Mouse (Mus musculus) myocyte (in vitro differentiated cells): ENCODE results near the gene Macrod1.

Experiments
- CEBPB ChIP-seq: IDR thresholded peaks from 2 replicates; pipeline ENCODE4 v1.6.1; 2011; ENCODE audit warnings: mild to moderate bottlenecking, moderate library complexity; ENCODE audit not compliant: poor library complexity, insufficient read depth, severe bottlenecking
- E2F4 ChIP-seq: IDR thresholded peaks from one replicate; pipeline ENCODE4 v1.6.1; 2011; ENCODE audit warnings: mild to moderate bottlenecking, control low read depth, moderate library complexity; ENCODE audit not compliant: insufficient read depth
- MAX ChIP-seq: IDR thresholded peaks from one replicate; pipeline ENCODE4 v1.6.1; 2011; ENCODE audit warnings: low read depth, mild to moderate bottlenecking, control low read depth
- MYOD1 ChIP-seq, 3 experiments: IDR thresholded peaks; one replicate each; pipeline ENCODE4 v1.6.1; 2011; ENCODE audit warnings: control low read depth in 2 of 3, low read depth in 2 of 3, mild to moderate bottlenecking in 2 of 3, moderate library complexity in 1 of 3; ENCODE audit not compliant: insufficient read length in 2 of 3, control insufficient read depth in 1 of 3
- MYOG ChIP-seq, 3 experiments: IDR thresholded peaks; one replicate each; pipeline ENCODE4 v1.6.1; 2011; ENCODE audit warnings: control low read depth in 2 of 3, low read depth in 2 of 3, mild to moderate bottlenecking in 2 of 3; ENCODE audit not compliant: insufficient read length in 2 of 3, control insufficient read depth in 1 of 3, insufficient read depth in 1 of 3
- POLR2A ChIP-seq: IDR thresholded peaks from one replicate; pipeline ENCODE4 v1.6.1; 2011; ENCODE audit warnings: low read depth, mild to moderate bottlenecking, control low read depth, moderate library complexity; ENCODE audit not compliant: insufficient read length
- POLR2AphosphoS2 ChIP-seq: IDR thresholded peaks from one replicate; pipeline ENCODE4 v1.6.1; 2011; ENCODE audit warnings: low read depth, control low read depth; ENCODE audit not compliant: insufficient read length
- SRF ChIP-seq: IDR thresholded peaks from one replicate; pipeline ENCODE4 v1.6.1; 2011; ENCODE audit warnings: low read depth; ENCODE audit not compliant: control insufficient read depth, insufficient read length
- TCF12 ChIP-seq: IDR thresholded peaks from one replicate; pipeline ENCODE4 v1.6.1; 2011; ENCODE audit warnings: mild to moderate bottlenecking, control low read depth; ENCODE audit not compliant: poor library complexity, insufficient read depth, severe bottlenecking
- TCF3 ChIP-seq: IDR thresholded peaks from one replicate; pipeline ENCODE4 v1.6.1; 2011; ENCODE audit warnings: low read depth, control low read depth; ENCODE audit not compliant: insufficient read length
- USF1 ChIP-seq: IDR thresholded peaks from one replicate; pipeline ENCODE4 v1.6.1; 2011; ENCODE audit warnings: low read depth, mild to moderate bottlenecking, control low read depth, moderate library complexity

DNA sequence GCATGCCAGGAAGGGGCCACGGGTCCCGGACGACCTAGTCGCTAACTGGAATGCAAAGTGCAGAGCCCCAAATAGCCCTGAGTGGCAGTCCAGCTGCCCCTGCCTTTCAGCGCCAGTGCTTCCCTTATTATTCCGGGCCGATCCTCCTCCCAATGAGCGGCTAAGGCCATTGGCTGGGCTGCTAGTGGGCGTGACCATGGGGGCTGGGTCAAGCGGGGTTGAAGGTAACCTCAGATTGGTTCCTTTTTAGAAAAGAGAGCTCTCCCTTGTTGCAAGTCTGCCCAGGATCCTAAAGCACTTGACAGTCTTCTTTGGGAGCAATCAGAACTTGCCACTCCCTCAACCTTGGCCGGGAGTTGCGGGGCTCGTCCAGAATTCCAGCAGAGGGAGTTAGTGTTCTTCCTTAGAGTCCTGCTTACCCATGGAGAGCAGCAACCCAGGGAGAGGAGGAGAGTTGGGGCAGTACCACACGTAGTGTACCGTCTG is 1.2 kb downstream of the Macrod1 start:
- no peak for TF ChIP-seq E2F4
- TF ChIP-seq USF1, result no peak
- peak; percentile 93 for TF ChIP-seq POLR2A
- peak; percentile 84 for TF ChIP-seq TCF12
- no peak for TF ChIP-seq MAX
- TF ChIP-seq CEBPB, result no peak
- peak; percentile 88 for TF ChIP-seq POLR2AphosphoS2
- TF ChIP-seq MYOD1 (IDR thresholded peaks at IDR 0.05; ENCODE audit: control insufficient read depth in 1 of 3, insufficient read length in 2 of 3, low read depth in 2 of 3), result peak; percentile 99 to 100 (median 99)
- TF ChIP-seq SRF, result no peak
- peak; percentile 92 for TF ChIP-seq TCF3
- peak in 2 of 3 experiments; percentile 32 to 75 for TF ChIP-seq MYOG (IDR thresholded peaks at IDR 0.05; ENCODE audit: control insufficient read depth in 1 of 3, insufficient read depth in 1 of 3, insufficient read length in 2 of 3, low read depth in 2 of 3)
